Mouse (Mus musculus) G1E (cell line): Measurements from ENCODE around the gene Rnf34. TPM values are rescaled to one million over a fixed set of nuclear protein-coding genes. Genes with fewer than 3 reads are reported as not detected.

Experiments used
- ATAC-seq: 2 replicates; pipeline ENCODE4 v1.8.0; 2016; ENCODE audit warnings: mild to moderate bottlenecking; ENCODE audit not compliant: insufficient number of reproducible peaks, poor library complexity, low FRiP score, severe bottlenecking; ENCODE audit errors: extremely low read depth
- DNase-seq: peaks from one replicate; pipeline ENCODE4 v3.0.0; 2012; ENCODE audit warnings: low spot score
- H3K27me3 ChIP-seq: 2 replicates; pipeline ENCODE4 v1.6.1; 2012; ENCODE audit warnings: mild to moderate bottlenecking, low read length, inconsistent platforms; ENCODE audit not compliant: insufficient read depth
- H3K36me3 ChIP-seq: replicated peaks from 2 replicates; pipeline ENCODE3; 2012; ENCODE audit warnings: mild to moderate bottlenecking, inconsistent platforms
- H3K4me1 ChIP-seq: 2 replicates; pipeline ENCODE4 v1.6.1; 2012; ENCODE audit warnings: low read depth, low read length, inconsistent platforms, mixed read lengths; ENCODE audit not compliant: insufficient read depth
- H3K4me3 ChIP-seq: 2 replicates; pipeline ENCODE4 v1.5.1; 2012; ENCODE audit warnings: low read depth, mild to moderate bottlenecking, inconsistent platforms, low read length, moderate library complexity, mixed read lengths
- H3K9me3 ChIP-seq: replicated peaks from 2 replicates; pipeline ENCODE4 v1.6.1; 2012; ENCODE audit warnings: inconsistent platforms
- CTCF ChIP-seq: IDR thresholded peaks from 2 replicates; pipeline ENCODE4 v1.5.1; 2012; ENCODE audit warnings: low read depth, low read length, inconsistent platforms, mixed read lengths
- GATA1 ChIP-seq: IDR thresholded peaks from 2 replicates; pipeline ENCODE4 v1.6.1; 2012; ENCODE audit warnings: borderline replicate concordance, low read length, inconsistent platforms, mixed read lengths
- GATA2 ChIP-seq: IDR thresholded peaks from 2 replicates; pipeline ENCODE4 v1.6.1; 2012; ENCODE audit warnings: low read depth, low read length, inconsistent platforms, borderline replicate concordance
- POLR2AphosphoS5 ChIP-seq: IDR thresholded peaks from 2 replicates; pipeline ENCODE4 v1.6.1; 2012; ENCODE audit warnings: low read depth, low read length, inconsistent platforms; ENCODE audit not compliant: insufficient replicate concordance
- TAL1 ChIP-seq: conservative IDR thresholded peaks from 2 replicates; pipeline ENCODE4 v1.6.1; 2012; ENCODE audit warnings: low read depth, low read length, inconsistent platforms, mixed read lengths
- polyA plus RNA-seq: library from polyadenylated mRNA; stranded (reverse); fragments of >175 nt; gene quantifications from 2 replicates; pipeline ENCODE4 v1.2.3, GENCODE M21; 2012
- total RNA-seq, 2 experiments: library from RNA; stranded (forward) in 1 of 2; stranded (reverse) in 1 of 2; fragments of 200-1000 nt in 1 of 2; fragments of >200 nt in 1 of 2; fragmentation: Nextera tagmentation in 1 of 2; gene quantifications; 2 replicates each; pipeline ENCODE4 v1.2.3; 2014 to 2017

Gene Rnf34
- total and polyA plus RNA-seq, 3 experiments = 12.9 to 23.8 (median 18.6) TPM

DNA sequence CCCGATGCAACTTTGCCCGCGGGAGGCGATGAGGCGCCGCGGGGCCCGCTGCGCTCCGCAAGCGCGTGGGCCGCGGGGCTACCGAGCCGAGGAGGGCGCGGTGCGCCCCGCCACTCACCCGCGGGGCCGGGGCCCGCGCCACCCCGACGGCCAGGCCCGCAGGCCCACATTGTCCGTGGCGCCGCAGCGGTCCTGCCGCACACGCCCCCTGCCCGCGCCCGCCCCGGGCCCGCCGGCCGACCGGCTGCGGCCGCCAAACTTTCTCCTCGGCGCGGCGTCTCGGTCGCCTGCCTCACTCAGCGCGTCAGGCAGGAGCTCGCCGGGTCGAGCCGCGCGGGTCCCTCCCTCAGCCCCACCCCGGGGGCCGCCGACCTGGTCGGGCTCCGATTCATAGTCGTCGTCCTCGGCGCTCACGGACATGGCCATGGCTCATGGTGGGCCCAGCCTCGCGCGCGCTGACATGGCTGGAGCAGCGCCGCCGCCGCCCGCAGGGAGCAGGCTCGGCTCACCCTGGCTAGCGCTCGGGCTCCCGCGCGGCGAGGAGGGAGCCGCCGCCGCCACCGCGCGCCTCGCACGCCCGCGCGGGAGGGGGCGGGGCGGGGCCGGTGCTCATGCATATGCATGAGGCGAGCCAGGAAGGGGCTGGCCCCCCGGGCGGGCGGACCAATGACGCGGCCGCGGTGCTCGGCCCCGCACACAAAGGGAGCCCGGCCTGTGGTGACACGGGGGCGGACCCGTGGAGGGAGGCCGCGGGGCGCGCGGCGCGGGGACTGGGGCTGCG, 50.1 kb downstream of the Rnf34 start:
- peak overlapping the region; percentile 75 for H3K4me3 ChIP-seq
- DNase-seq (peak; percentile 78), ATAC-seq (peak; percentile 49)
- peaks cover 10% of the 10 kb centered on the region for H3K27me3 ChIP-seq
- H3K36me3 ChIP-seq = peaks cover 2% of the 10 kb centered on the region
- H3K9me3 ChIP-seq = no peaks in the 10 kb centered on the region
- TF ChIP-seq TAL1 (no peak), GATA2 (no peak), CTCF (no peak), POLR2AphosphoS5 (no peak), GATA1 (no peak)
- peaks cover 34% of the 10 kb centered on the region for H3K4me1 ChIP-seq

DNA sequence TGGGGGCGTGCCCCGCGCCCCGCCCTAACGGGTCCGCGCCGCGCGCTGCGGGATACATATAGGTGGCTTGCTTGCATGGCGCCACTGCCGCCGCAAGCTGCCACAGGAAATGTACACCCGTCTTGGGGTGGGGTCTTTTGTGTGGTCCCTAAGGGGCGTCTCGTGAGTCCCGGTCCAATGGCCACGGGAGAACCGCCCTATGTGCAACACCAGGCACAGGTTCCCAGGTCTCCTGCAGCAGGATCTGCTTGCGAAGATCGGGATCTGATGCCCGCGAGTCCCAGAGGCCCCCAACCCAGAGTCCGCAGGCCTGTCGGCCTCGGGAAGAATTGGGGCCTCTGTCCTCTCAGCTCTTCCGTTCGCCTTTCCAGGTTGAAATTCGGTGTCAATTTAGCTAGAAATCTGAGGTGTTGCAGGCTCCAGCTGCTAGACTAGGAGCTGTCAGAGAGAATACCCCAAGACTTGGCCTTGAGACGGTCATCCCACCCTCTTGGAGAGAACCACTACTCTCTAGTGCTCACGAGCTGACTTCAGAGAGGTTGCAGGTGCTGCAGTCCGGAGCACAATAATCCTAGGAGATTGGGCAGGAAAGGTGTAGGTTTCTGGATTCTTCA, 50.8 kb downstream of the Rnf34 start:
- peaks cover 10% of the 10 kb centered on the region for H3K27me3 ChIP-seq
- DNase-seq = no peak
- H3K4me1 ChIP-seq = peaks cover 34% of the 10 kb centered on the region
- no peak for ATAC-seq
- peak overlapping the region; percentile 75 for H3K4me3 ChIP-seq
- peaks cover 2% of the 10 kb centered on the region for H3K36me3 ChIP-seq
- TF ChIP-seq TAL1 (no peak), GATA2 (no peak), POLR2AphosphoS5 (no peak), GATA1 (no peak), CTCF (no peak)
- H3K9me3 ChIP-seq = no peaks in the 10 kb centered on the region

DNA sequence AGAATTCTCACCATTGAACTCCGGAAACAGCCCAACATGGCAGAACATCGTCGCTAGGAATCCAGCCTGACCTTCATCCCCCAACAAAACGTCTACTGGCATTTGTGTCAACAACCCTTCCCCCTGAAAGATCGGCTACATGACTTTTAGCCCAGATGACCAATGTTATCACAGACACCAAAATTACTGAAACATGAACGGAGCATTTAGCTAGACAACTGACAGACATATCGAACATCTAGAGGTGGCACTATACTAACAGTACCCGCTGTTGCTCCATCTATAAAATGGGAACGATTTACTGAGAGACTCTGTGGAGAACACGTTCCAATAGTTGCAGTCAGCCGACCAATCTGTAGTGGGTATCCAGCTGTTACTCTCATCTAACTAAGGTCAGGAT, 51.3 kb downstream of the Rnf34 start:
- Histone ChIP-seq H3K36me3 (peaks cover 2% of the 10 kb centered on the region), H3K27me3 (peaks cover 10% of the 10 kb centered on the region), H3K4me1 (peaks cover 34% of the 10 kb centered on the region), H3K9me3 (no peaks in the 10 kb centered on the region), H3K4me3 (no peak overlapping the region)
- DNase-seq = no peak
- ATAC-seq = no peak
- TF ChIP-seq TAL1 (no peak), POLR2AphosphoS5 (no peak), GATA2 (no peak), CTCF (no peak), GATA1 (no peak)

DNA sequence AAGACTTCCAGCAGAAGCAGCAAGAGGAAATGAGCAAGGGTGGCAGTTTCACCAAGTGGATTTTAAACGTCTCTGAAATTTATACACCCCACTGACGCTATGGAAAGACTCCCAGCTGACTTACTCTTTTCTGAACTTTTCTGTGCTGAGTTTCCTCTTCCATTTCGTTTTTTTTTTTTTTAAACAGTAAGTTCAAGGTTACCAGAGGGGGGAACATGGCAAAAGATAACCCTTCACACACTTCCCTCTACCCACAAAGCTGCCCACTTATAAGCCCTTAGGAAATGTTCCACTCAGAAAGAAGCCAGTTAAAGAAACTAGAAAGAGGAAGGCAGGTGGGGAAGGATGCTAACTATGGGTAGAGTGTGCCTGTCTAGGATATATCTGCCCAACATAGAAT, 51.8 kb downstream of the Rnf34 start:
- Histone ChIP-seq H3K36me3 (peaks cover 2% of the 10 kb centered on the region), H3K27me3 (peaks cover 10% of the 10 kb centered on the region), H3K4me3 (no peak overlapping the region), H3K9me3 (no peaks in the 10 kb centered on the region), H3K4me1 (peaks cover 34% of the 10 kb centered on the region)
- ATAC-seq (no peak), DNase-seq (no peak)
- TF ChIP-seq POLR2AphosphoS5 = no peak
- no peak for TF ChIP-seq GATA1
- TF ChIP-seq CTCF = no peak
- no peak for TF ChIP-seq GATA2
- TF ChIP-seq TAL1 = no peak

DNA sequence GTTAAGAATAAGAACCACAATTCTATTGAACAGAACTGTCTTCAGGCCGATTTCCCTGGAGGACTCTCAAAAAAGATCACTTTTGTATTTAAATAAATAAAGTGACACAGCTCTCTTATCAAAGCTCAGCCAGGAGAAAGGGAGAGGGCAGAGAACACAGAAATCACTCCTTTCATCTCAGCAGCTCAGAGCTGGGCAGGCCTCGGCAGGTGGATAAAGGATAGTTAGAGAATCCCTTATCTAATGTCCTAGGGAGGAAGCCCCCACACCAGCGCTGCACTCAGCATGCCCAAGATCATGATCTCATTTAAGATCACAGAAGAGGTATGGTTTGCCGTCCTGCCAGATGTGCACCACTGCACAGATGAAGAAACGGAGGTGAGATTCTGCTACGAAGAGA, 52.4 kb downstream of the Rnf34 start:
- peaks cover 10% of the 10 kb centered on the region for H3K27me3 ChIP-seq
- no peak overlapping the region for H3K4me3 ChIP-seq
- no peaks in the 10 kb centered on the region for H3K9me3 ChIP-seq
- DNase-seq (no peak), ATAC-seq (no peak)
- TF ChIP-seq CTCF (no peak), POLR2AphosphoS5 (no peak), GATA1 (no peak), GATA2 (no peak), TAL1 (no peak)
- H3K36me3 ChIP-seq = peaks cover 6% of the 10 kb centered on the region
- peaks cover 34% of the 10 kb centered on the region for H3K4me1 ChIP-seq

DNA sequence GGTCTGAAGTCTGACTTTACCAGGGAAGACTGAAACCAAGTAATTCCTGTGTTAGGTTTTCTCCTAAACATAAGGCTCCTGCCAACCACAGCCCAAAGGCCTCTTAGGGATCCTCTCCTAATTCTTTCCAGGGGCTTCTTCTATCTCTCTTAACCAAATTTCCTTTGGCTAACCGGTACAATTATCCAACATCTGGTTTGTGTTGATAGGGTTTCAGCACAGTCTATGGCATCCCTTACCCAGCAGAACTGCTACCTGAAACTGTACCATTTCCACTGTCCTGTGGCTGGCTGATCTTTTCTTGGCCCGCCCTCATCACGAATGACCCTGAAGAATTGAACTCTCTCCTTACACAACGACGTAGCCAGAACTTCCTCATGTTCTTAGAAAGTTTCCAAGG, 53.3 kb downstream of the Rnf34 start:
- no peak for TF ChIP-seq CTCF
- no peak for TF ChIP-seq POLR2AphosphoS5
- no peak for TF ChIP-seq GATA2
- no peak for TF ChIP-seq TAL1
- TF ChIP-seq GATA1 = no peak
- DNase-seq (no peak), ATAC-seq (no peak)
- Histone ChIP-seq H3K27me3 (peaks cover 10% of the 10 kb centered on the region), H3K9me3 (no peaks in the 10 kb centered on the region), H3K4me3 (no peak overlapping the region), H3K4me1 (peaks cover 34% of the 10 kb centered on the region), H3K36me3 (peaks cover 4% of the 10 kb centered on the region)
